Mouse (Mus musculus): ENCODE data around the gene Tfap4.

DNA sequence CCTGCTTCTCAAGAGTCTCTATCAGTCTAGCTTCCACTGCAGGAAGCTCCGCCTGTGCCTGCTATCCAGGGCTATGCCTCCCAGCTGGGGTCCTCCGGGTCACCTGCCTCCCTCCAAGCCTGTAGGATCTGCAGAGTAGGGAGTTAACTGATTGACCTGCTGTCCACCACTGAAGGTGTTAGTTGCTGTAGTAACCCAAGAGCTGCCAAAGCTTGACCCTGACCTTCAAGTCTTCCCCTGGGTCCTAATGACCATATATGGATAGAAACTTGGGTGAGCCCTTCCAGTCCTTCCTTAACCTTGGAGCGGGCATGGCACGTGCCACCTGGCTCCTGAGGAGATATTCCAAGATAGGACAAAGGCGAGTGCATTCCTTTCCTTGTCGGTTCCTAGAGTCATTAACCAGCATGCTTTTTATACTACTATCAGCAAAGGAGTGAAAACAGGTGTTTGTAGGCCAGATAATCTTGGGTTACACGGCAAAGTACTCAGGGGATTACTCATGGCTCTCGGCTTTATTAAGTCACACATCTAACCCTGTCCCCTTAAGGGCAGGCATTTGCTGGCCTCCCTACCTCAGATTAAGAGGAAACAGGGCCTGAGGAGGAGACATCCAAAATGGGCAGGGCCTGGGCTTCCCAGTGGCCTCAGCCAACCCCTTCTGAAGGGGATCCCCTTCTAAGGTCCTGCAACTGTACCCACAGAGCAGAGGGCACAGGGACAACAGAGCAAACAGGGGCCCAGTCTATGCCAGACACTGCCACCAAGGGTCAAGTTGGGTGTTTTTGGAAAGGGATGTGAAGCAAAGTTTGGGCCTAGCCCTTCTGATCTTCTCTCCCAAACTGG, 61.7 kb downstream of the Tfap4 start:
- no peak for TF ChIP-seq CTCF (IDR thresholded peaks at IDR 0.05; ENCODE audit: control insufficient read depth, insufficient read depth, insufficient replicate concordance, low read depth, low read length)
- no peak for TF ChIP-seq POLR2A (IDR thresholded peaks at IDR 0.05; ENCODE audit: control insufficient read depth, low read depth, low read length)
